Mouse (Mus musculus): ENCODE data around the gene Tcea2.

Gene Tcea2

GRCm38 (mm10) chr2:181706668-181707067 is 26.6 kb downstream of the Tcea2 start:
- in situ Hi-C loops (cut with MboI, MseI): no loop called here

GRCm38 (mm10) chr2:181713749-181714148 is 33.6 kb downstream of the Tcea2 start:
- in situ Hi-C loops (cut with MboI, MseI): no loop called here

GRCm38 (mm10) chr2:181714903-181715326 is 34.8 kb downstream of the Tcea2 start, which contains the start of gene Oprl1:
Gene Oprl1, plus strand, starts transcription at chr2:181715016.
- in situ Hi-C loops (cut with MboI, MseI): no loop called here

GRCm38 (mm10) chr2:181715382-181715781 is 35.3 kb downstream of the Tcea2 start:
- in situ Hi-C loops (cut with MboI, MseI): no loop called here

- in situ Hi-C loops (cut with MboI, MseI): no loop called here
Observed at GRCm38 (mm10) chr2:181716991-181717390, 36.9 kb downstream of the Tcea2 start.

- in situ Hi-C loops (cut with MboI, MseI): loop anchor here (5.0 kb wide), 2 partner anchors 42 to 147 kb away; partner anchors contain the start of gene Myt1
Observed at GRCm38 (mm10) chr2:181720061-181720460, 40.0 kb downstream of the Tcea2 start.

- in situ Hi-C loops (cut with MboI, MseI): loop anchor here (5.0 kb wide), 2 partner anchors 41 to 146 kb away; partner anchors contain the start of gene Myt1
Observed at GRCm38 (mm10) chr2:181721200-181721599, 41.1 kb downstream of the Tcea2 start.

- in situ Hi-C loops (cut with MboI, MseI): loop anchor here (5.0 kb wide), 2 partner anchors 40 to 145 kb away; partner anchors contain the start of gene Myt1
Observed at GRCm38 (mm10) chr2:181722213-181722612, 42.1 kb downstream of the Tcea2 start.

- in situ Hi-C loops (cut with MboI, MseI): no loop called here
Observed at GRCm38 (mm10) chr2:181727659-181728262, 47.7 kb downstream of the Tcea2 start.

- in situ Hi-C loops (cut with MboI, MseI): no loop called here
Observed at GRCm38 (mm10) chr2:181730051-181730450, 49.9 kb downstream of the Tcea2 start.
